Mouse (Mus musculus): ENCODE data around the gene Gas7.

GRCm38 (mm10) chr11:67429836-67430235 lies 25.4 kb upstream of the Gas7 start:
- TF ChIP-seq CTCF (IDR thresholded peaks at IDR 0.05; ENCODE audit: low read depth, low read length): no peak
- TF ChIP-seq POLR2A (IDR thresholded peaks at IDR 0.05; ENCODE audit: extremely low read depth, insufficient read depth, low read length): no peak

Measured in liver, adult 2 months (tissue).